Mouse (Mus musculus): Measurements from ENCODE around the gene Urod. TPM values are rescaled to one million over a fixed set of nuclear protein-coding genes. Genes with fewer than 3 reads are reported as not detected.
A peak's percentile ranks its signal among the peaks of the same experiment; 100 is the strongest.

Urod gene
- 100 to 1,000 TPM; 123 to 137 (median 128) TPM for total RNA-seq (2022)

DNA sequence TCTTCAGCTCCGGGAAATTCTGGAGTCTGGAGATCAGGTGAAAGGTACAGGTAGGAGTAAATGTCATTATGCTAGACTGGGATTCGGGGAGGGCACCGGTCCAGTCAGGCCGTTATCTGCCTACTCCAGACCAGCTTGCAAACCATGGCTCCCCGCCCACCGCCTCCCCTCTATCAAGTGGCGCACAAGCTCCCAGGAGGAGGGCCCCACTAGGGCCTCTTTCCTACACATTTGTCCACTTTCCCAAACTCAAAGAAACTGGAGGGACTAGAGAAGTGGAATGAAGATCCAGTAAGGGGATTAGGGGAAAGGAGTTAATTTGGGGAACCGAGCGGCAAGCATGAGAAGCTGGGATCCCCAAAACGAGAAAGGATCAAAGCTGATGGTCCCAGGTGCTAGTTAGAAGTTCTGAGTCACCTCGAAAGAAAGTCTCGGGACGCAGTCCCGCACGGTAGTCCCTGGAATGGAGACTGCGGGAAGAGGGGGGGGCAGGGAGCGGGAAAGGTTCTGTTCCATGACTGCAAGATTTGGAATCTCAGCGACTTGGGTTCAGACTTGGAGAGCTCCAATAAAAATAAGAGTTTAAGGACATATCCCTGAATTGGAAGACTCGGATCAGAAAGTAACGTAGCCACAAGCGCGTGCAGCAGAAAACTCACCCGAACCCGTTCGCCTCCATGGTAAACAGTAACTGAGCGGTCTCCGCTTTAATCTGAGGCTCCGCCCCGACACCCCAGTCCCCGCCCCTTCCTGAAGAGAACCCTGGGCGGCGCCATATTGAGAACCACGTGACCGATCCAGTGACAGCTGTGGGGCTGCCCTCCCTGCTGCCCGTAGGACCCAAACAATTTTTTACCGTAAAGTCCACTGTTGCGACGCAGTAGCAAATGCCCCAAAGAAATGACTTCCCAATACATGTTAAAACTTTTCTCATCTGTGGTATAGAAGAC is at the start of gene Urod:
TSS of gene Urod (minus strand) at position 742 of the 950 bp plus-strand sequence.
- peak; percentile 93 for DNase-seq

DNA sequence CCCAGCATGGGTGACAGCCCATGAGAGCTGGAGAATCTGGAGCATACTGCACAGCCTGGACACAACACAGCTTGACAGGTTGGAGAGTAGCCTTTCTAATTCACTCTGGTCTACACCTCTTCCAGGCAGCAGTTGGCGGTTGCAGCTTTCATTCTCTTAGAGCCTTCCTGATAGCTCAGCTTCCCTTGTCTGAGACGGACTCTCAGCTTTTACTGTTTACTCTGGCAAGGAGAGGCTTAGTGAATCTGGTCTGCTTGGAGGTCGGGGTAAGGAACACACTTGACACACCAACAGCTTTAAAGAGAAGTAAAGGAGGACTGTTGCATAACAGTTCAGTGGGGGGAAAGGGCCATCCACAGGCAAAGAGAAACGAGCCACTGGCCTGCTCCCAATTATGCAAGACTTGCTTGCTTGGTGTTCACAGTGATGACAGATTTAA is 47.1 kb upstream of the Urod start:
- DNase-seq = peak; percentile 71

DNA sequence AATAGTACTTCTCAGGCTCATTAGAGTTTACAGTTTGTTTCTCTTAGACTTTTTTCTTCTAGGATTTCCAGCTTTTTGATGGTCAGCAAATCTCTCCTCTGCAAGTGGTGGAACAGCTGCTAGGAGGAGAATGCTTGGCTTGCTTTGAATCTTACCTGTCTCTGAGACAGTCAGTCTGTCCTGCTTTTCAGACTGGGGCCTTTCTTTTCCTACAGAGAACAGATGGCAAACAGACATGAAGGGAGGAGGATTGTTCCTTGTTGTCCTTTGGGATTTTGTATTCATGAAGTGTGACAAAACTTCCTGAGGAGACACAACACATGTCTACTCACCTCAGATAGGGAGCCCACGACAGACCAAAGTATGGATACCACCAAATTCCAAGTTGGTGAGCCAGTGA is 46.6 kb upstream of the Urod start:
- DNase-seq = no peak

DNA sequence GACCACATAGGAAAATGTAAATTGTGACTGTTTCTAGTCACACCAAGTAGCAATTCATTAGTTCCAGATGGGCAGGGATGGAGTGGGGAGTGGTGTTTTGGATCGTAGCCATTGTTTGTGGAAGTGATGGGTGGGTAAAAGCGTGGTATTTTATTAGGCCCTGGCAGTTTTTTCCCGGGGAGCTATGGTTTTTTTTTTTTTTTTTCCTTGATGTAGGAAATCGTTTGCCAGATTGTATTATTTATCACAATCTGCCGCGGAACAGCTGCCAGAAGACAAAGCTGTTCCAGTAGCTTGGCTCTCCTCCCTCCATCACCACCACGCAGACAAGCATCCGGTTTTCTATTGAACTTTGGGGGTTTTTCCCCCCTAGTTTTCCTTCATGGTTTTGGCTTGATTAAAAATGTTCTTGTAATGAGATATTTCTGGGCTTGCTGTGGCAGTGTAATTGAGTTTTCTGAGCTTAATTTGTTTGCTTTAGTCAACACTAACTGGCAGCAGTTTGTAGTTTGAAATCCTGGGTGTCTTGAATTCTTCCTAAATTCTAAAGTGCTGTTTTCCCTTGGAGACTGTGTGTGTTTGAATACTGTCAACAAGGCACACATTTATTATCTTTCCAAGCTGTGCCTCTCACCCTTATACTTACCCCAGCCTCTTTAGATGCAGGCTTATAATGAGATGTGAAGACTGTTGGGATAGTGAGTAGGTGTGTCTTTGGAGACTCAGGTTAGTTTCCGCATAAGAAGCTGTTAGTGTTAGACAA is 45.9 kb upstream of the Urod start:
- peak; percentile 24 for DNase-seq

DNA sequence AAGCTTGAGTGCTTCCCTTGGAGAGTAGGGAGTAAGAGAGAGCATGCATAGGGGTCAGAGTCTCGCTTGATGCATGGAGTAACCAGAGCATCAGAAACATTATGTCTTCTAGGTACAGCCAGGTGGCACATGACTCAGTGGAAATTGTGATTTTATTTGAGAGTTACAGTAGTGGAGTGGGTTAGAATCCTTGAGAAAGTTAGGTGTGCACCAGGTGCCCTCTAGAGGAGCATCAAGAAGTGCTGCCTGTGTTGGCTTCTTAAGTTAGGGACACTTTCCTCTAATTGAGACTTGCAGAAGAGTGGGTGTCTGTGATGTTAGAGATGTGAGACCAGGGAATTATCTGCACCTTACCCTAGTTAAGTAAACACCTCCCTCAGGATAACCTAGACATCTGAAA is 36.9 kb upstream of the Urod start:
- no peak for DNase-seq

DNA sequence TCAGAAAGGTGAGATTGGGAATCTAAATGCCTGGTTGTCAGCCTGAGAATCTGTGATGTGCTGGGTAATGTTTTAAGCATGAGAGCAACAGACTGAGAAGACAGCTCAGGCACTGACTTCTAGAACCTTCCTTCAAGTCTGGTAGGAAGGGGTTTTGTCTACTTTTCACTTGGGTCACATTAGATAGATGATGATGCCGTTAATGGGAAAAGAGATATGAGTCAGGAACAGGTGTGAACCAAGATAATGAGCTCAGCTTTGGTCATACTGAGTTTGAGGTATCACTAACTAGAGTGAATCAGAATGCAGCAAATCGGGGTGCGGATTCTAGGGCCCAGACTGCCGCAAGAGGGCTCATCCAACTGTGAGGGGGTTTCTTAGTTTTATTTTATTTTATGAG is 29.3 kb upstream of the Urod start:
- no peak for DNase-seq

DNA sequence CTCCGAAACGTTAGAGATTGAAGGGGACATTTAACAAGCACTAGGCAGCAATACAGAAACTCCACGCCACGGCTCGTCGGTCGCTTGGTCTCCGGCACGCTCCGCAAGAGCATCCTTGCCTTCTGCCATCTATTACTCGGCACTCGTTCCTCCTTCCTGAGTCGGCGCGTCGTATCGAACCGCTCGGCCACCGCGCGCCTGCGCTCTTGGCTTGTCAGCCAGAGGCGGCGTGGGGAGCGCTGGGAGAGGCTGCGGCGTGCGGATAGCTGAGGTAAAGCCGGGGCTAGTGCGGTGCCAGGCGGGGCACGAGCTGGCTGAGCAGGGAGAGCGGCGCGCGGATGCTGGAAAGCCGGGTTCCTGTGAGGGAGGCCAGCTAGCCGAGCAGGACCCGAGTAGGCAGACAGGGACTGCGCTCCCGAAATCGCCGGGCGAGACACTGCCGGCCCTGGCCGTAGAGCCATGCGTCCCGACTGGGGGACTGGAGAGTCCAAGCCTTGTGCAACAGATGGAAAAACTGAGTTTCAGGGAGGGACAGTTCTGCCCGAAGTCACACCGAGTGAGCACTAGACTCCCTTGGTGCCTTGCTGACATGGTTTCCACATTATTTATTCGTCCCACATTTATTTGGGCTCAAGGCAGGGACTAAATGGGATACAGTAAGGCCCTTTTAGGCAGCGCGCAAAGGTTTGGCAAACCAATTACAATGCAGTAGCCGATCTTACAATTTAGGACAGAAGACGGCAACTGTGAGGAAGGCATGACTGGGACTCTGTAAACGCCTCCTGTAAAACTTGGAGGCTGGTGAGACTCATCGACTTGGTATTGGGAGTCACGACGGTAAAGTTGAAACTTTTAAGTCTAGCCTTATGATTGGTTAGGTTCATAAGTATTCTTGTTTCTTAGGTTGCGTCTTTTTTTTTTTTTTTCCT is 25.3 kb upstream of the Urod start, which contains the start of gene Eif2b3:
TSS of gene Eif2b3 (plus strand) at position 197 of the 929 bp plus-strand sequence.
- DNase-seq = peak; percentile 87

DNA sequence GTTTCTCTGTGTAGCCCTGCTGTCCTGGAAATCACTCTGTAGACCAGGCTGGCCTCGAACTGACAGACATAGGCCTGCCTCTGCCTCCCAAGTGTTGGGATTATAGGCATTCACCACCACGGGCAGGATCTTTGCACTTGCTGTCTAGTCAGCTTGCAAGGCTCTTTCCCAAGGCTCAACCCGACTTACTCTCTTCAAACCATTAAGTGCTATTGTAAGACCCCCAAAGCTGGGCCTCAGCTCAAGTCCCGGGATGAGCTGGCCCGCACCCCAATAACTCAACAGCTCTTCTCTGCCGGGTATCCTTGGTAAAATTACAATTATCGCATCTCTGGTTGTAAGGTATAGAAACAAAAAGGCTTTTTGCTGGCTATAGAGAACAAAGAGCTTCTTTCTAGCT is 24.1 kb upstream of the Urod start:
- DNase-seq = no peak

DNA sequence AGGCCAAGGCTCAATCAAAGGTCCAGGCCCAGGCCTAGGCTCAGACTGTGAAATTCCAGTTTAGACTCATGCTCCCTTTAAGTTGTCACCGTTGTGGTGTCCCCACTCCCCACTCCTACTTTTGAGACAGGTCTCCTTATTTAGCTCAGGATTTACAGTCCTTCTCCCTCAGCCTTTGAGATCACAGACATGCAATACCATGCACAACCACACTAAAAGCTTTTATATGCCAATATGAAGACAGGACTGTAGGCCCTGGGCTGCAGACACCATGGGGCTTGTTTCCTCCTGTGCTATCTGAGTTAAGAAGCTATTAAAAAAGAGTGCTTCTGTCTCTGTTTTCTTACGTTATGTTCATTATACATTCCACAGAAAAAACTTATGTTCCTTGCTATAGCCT is 23.5 kb upstream of the Urod start:
- DNase-seq = no peak

DNA sequence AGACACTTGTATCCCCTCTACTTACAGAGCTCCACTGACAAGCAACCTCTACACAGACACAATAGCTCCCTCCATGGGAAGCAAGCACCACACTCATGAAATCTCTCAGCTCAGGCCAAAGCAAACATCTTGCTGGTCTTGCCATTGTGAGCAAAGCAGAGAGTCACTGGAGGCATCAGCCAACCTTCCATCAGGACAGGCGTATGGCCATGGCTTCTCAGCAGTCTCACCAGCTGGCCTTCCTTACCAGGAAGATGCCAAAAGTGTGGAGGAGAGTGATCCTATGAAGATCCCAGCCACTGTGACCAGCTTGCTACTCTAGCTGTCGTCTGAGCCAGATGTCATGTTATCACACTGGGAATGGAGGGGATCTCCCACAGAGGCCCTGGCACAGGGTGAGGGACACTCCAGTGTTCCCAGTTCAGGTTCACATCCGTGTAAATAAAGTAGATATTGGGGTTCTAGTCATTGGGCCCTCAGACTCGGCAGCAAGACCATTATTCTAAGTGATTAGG is 20.7 kb upstream of the Urod start:
- no peak for DNase-seq

DNA sequence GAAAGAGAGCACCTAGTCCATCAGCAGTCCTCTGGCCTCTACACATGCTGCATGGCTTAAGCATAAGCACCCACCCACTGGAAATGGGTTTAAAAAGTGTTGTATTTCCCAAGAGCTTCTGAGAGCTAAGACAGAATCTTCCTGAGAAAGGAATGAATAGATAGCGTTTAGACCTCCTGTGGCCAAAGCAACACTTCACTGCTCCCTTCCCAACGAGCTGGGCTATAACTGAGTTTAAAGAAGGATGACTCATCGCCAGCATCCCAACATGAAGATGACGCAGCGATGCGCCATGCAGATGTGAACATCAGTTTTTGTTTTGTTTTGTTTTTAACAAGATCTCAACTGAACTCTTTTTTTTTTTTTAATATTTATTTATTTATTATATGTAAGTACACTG is 19.4 kb upstream of the Urod start:
- DNase-seq = no peak

DNA sequence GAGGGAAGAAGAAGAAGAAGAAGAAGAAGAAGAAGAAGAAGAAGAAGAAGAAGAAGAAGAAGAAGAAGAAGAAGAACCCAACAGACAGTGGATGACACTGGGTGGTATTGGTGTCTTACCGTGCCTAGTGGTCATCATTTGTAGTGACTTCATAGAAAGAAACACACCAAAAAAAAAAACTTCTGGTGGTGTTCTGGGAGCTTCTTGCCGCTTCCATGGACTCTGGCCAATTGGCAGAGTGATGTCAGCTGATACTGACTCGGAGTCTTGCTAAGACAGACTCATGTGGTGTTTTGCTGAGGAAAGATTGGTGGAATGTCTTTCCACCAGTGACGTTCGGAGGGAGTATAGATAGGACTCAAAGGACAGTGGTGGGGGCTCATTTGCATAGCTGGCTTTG is 16.0 kb upstream of the Urod start:
- DNase-seq = no peak

DNA sequence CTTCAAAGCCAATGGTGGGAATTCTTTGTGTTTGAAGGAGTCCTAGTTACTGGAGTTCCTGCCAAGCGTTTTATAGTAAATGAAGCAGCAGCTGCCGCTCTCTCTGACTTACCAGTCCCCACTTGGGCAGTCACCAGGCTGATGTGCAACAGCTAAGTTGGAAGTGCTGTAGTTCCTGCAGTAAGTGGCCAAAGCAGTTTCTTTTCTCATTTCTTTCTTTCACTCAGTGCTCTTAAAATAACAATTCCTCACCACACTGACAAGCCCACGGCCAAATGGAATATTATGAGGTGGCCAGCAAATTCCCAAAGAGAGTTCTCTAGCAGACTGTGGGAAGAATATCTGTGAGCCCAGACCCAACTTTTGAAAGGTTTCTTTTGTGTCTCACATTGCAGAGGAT is 12.8 kb upstream of the Urod start:
- no peak for DNase-seq

DNA sequence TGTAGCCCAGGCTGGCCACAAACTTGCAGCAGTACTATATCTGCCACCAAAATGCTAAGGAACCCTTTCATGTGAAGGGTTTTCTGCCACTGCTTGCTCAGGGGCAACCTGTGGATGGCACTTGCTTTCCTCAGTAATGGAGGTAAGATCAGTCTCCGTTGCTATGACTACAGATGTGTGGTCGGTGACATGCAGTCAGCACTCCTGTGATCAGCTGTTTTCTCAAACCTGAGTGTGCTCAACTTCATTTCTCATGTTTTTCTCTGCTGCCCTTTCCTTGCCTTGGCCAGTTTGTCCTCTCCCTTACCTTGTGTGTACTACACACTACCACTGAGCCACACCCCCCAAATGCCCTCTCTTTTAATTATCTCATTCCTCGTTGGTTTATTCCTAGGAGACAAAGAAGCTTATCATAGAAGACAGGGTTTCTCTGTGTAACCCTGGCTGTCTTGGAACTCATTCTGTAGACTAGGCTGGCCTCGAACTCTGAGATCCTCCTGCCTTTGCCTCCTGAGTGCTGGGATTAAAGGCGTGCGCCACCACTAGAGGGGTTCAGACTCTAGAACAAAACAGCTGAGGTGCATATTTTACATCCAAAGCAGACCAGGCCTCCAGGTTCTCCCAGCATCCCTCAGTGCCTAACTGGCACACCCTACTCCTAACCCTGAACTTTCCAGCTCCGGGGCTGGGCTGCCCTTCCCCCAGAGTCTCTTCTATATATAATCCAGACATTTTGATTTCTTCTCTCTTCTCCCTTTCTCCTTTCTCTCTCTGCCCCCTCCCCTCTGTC is 11.6 kb upstream of the Urod start:
- DNase-seq = no peak

DNA sequence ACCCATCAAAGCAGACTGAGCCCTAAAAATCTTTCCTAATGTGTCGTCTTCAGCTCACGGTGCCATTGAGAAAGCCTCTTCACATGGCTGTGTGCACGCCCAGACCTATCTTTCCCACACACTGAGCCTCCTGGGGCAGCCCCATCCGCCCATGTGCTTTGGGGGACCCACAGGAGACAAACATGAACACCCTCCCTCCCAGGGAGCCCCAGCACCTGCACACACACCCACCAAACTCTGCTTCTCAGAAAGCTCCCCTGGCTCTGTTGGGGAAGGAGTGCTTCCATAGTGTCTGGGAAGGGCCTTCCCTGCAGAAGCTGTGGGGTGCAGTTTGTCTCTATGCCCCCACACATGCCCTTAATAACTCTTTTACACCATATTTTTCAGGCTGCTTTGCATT is 10.4 kb upstream of the Urod start:
- no peak for DNase-seq

DNA sequence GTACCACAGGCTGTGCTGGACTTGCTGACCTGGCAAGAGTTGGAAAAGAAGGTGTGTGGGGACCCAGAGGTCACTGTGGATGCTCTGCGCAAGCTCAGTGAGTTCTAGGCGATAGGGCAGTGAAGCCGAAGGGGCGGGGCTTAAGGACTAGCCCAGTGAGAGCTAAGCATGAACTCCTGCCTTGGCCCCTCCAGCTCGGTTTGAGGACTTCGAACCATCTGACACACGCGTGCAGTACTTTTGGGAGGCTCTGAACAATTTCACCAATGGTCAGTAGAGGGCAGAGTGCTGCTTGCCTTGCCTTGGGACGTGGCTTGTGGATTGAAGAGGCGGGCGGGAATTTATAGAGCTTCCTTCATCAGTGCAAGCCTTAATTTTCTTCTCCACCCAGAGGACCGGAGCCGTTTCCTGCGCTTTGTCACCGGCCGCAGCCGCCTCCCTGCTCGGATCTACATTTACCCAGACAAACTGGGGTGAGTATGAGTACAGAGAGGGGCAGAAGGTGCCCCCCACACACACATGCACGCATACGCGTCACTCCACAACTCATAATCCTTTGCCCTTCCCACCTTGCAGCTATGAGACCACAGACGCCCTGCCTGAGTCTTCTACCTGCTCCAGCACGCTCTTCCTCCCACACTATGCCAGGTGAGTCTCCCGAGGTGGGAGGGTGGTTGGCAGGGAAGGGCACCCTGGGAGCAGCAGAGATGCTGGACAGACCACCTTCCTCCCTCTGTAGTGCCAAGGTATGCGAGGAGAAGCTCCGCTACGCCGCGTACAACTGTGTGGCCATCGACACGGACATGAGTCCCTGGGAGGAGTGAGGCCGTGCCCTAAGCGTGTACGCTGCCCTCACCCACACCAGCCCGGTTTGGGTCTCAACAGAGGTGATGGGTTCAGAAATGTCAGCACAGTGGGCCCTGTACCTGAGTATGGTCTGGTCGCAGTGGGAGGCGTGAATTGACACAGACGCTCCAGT is 8.6 kb upstream of the Urod start:
- DNase-seq = peak; percentile 49

DNA sequence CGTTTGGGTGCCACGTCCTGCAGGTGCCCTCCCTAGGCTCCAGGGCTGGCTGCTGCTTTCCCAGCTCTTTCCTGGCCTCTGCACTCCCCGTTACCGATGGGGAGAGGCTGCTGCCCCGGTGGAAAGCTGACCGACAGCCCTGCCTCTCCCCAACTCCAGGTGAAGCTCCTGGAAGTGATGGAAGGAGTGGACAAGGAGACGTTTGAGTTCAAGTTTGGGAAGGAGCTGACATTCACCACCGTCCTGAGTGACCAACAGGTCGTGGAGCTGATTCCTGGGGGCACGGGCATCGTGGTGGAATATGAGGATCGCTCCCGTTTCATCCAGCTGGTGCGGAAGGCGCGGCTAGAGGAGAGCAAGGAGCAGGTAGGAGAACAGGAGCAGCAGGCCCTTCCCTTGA is 7.7 kb upstream of the Urod start:
- no peak for DNase-seq

DNA sequence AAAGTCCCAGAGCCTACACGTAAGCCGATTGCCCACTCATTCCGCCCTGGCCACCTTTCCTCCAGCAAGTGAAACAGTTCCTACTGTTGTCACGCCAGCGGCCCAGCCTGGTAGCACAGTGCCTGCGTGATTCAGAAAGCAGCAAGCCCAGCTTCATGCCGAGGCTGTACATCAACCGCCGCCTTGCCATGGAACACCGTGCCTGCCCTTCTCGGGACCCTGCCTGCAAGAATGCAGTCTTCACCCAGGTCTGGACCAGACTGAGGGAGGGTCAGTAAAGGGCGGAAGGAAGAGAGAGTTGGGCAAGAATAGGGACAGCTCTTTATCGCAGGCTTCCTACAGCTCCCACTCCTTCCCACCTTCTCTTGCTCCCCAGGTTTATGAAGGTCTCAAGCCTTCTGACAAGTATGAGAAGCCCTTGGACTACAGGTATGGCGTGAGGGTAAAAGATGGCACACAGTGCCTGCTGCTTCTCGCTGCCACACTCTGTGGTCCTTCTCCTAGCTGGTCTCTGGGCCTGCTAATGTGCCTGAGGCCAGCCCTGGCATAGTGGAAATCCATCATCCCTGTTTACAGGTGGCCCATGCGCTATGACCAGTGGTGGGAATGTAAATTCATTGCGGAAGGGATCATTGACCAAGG is 5.4 kb upstream of the Urod start:
- no peak for DNase-seq

DNA sequence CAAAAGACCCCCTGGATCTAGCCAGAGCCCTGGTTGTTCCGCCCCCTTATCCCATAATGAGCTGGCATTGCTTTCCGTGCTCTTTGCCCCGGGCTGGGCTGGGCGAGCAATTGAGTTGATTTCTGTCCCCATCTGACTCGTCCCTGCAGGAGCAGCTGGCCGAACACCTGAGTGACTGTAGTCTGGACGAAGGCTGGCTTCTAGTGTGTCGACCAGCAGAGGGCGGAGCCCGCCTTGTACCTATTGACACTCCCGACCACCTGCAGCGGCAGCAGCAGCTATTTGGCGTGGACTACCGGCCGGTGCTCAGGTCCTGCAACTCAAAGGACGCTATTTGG is 1.6 kb upstream of the Urod start:
- no peak for DNase-seq
